Mouse (Mus musculus): ENCODE measurements around the gene Itpkb.

DNA sequence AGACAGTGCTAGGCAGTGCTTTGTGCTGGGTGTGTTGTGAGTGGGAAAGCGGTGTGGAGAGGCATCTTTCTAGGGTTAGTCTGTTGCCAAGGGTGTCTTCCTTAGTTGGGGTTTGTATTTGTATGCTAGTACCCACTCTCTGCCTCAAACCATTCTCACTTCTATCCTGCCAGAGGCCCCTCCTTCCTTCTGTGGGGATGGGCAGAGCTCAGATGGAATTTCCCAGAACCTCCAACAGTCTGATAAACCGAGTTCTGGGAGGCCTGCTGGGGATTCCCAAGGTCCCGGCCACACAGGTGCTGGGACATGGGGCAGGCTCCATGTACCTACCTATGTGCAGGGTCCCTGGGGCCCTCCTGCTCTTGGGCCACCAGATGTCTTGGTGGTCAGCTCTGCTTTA is 93.6 kb downstream of the Itpkb start:
- TF ChIP-seq CTCF (IDR thresholded peaks at IDR 0.05; ENCODE audit: borderline replicate concordance, extremely low read depth, insufficient read depth, insufficient read length) = no peak
- TF ChIP-seq POLR2A (IDR thresholded peaks at IDR 0.05; ENCODE audit: borderline replicate concordance, extremely low read depth, insufficient read depth, insufficient read length, poor library complexity, severe bottlenecking) = no peak
